Mouse (Mus musculus) spleen, embryonic (tissue): ENCODE results near the gene Prss21.
"Not testable (repeated sequence)": the region's sequence is repeated elsewhere in the genome, so short reads cannot be mapped to it uniquely, and the experiment has no call there.

ENCODE experiments used
- CTCF ChIA-PET: fragments of 350-600 bp; sonication (Branson Sonifier 250); formaldehyde crosslinking; loops from one replicate; lab custom pipeline; 2022; lab: Charles Lee

Gene Prss21

GRCm38 (mm10) chr17:23857913-23858312 lies 9.9 kb upstream of the Prss21 start:
- CTCF ChIA-PET = no interaction called here

DNA sequence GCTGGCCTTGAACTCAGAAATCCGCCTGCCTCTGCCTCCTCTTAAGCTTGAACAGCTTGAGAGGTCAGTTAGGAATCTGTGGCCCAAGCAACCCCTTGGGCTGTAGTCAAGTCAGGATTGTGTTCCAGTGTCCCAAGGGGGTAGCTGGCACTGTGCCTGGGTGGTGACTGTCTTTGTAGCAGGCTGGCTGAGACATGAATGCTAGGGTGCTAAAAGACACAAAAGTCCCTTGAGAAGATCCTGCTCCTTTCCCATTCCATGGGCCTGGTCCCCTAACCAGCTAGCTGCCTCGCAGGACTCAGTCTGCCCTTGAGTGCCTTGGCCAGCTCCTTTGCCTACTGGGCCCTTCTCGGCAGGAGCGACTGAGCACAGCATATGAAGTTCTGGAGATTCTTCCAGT lies 4.9 kb upstream of the Prss21 start:
- CTCF ChIA-PET = no interaction called here

- CTCF ChIA-PET = no interaction called here
Observed at GRCm38 (mm10) chr17:23868513-23868912, 657 bp downstream of the Prss21 start.

DNA sequence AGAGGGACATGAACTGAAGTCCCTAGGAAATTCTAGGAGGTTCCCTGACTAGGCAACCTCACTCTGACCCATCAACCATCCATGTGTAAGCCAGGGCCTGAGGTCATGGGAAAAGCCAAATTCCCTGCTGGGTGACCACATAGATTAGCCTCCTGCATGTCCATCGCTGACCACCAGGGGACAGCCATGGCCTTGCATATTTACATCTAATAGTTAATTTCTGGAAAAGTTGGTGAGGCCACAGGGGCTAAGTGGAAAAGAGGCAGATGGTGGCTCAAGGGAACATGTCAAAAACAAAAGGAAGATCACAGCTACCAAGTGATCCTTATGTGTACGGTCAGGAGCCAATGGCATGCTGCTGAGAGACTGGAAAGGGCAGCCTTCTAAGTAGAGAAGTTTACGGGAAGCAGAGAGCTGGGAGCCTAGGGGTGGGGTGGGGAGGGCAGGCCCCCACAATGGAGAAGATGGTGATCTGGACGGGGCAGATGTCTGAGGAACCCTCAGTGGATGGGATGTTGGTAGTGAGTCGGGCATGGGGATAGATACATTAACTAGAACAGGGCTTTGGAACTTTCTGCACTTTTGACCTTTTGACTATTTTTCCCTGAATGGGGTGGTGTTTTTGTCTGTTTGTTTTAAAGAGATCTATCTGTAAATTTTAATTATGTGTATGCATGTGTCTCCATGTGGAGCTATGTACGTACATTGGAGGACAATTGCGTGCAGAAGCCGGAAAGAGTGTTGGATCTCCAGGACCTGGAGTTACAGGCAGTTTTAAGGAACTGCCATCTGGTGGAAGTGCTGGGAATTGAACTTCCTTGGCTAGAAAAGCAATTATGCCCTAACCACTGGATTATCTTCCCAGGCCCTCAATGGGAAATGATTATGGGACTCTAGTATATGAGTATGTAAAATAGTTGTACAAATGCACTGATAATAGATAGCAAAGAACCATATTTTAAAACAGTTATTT lies 6.3 kb downstream of the Prss21 start:
- CTCF ChIA-PET = interaction anchor here (0.6 kb wide), 1 partner anchor 124 kb away, joined by 4 read pairs; no protein-coding TSS in a partner anchor

DNA sequence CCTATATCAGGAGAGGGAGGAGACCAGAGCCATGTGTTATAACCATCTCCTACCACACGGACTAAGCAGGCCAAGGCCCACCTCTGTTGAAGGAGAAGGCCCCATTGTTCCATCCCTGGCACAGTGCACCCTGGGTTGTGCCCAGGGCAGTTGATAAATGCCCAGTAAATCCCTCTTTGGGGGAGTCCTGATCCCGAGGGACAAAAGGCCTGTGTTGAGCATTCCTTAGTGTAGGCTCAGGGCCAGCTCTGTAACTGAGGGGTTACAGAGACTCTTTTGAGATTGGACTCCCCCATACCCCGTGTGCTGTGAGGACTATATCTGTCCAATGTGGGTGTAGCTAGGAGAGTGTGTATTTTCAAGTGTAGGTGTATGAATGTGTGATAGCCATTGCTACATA lies 8.9 kb downstream of the Prss21 start:
- CTCF ChIA-PET = no interaction called here

DNA sequence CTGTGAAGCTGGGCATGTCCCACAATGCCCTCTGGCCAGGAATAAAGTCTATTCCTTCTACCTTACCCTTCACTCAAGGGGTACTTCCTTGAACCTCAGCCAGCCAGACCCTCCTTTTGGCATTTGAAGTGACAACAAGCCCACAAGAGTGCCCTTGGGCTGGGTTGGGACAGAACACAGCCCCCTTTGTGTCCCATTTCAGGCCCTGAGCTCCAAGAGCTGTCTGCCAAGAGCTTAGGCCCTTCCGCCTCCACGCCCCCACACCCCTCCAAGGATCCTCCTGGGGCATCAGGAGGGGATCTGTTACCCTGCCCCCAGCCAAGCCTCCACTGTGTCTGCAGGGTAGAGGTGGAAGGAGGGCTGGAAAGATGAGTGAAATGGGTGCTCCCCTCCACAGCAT lies 9.3 kb downstream of the Prss21 start:
- CTCF ChIA-PET = no interaction called here

- CTCF ChIA-PET = not testable (repeated sequence)
Observed at GRCm38 (mm10) chr17:23880576-23880975, 12.7 kb downstream of the Prss21 start, which contains the start of the genes Dcpp1 and Dcpp2. Gene Dcpp1, plus strand, starts transcription at chr17:23880876. Gene Dcpp2, plus strand, starts transcription at chr17:23880880.

- CTCF ChIA-PET = not testable (repeated sequence)
Observed at GRCm38 (mm10) chr17:23917158-23917557, 49.3 kb downstream of the Prss21 start, which contains the start of gene Dcpp3. Gene Dcpp3, plus strand, starts transcription at chr17:23917458.
